Mouse (Mus musculus) CD4-positive naive resting alpha-beta T cell, adult 57 days (primary cell): Measurements from ENCODE around the gene Tmem181a. TPM values are rescaled to one million over a fixed set of nuclear protein-coding genes. Genes with fewer than 3 reads are reported as not detected.

Experiments
- total RNA-seq: library from RNA; stranded (reverse); gene quantifications from one replicate; pipeline ENCODE4 v1.2.4, GENCODE M21; 2023

Tmem181a gene
- 8.0 TPM for total RNA-seq

DNA sequence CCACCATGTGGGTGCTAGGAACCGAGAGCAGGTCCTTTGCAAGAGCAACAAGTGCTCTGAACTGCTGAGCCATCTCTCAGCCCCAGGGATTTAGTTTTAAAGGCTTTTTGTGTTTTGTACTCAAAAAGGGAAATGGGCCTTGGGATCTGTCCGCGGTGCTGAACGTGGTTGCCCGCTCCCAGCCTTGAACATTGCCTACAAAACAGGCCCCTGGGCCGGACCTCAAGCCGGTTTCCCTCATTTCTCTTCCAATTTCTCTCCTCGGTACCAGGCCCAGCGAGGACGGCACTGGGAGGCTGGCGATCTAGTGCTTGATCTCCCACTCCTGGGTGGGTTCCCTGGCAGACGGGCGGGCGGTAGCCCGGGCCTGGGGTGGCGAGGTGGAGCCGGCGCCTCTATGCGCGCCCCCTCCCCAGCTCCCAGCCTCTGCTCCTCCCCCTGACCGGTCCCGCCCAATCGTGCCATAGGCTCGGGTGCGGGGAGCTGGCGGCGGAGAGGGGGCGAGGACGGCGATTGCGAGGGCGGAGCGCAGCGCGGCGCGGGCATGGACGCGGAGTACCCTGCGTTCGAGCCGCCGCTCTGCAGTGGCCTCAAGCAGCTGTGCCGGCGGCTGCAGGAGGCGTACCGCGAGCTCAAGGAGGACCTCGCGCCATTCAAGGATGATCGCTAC lies at the start of gene Tmem181a:
TSS of gene Tmem181a (plus strand) at position 461 of the 670 bp plus-strand sequence.

DNA sequence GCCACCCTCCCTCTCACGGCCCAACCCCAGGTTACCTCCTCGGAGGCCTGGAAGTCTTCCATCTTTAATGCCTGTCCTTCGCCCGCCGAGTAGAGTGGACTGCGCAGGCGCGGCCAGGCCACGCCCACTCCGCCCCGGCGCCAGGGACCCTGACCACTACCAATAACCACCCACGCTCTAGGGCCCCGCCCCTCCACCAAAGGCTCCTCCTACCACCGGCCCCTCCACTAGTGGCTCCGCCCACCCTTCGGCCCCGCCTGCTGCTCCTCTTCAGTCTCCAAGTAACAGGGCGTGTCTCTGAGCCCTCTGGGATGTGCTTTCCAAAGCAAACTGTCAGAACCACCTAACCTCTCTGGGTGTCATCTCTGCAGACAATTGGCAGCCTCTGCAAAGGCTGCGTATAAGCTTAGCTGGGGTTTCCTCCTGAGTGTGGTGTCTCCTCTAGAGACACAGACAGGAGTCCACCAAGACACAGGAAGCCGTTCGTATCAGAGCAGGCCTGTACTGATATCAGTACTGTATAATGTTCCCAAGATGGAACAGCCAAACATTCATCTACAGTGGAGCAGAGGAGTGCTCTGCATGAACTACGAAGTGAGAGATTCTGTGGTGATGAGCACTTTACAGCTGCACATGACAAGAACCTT lies 60.8 kb downstream of the Tmem181a start, which contains the start of gene Dynlt1a:
TSS of gene Dynlt1a (minus strand) at position 162 of the 647 bp plus-strand sequence.

Other genes starting within 250 kb of the Tmem181a start
- 8.5 TPM for gene Serac1, start 177.1 kb upstream of the Tmem181a start, total RNA-seq
- gene Gtf2h5, start 177.1 kb upstream of the Tmem181a start, total RNA-seq, result 47.3 TPM
- 104 TPM for gene Tulp4, start 150.4 kb upstream of the Tmem181a start, total RNA-seq
- 8.1 TPM for gene Dynlt1a, start 60.6 kb downstream of the Tmem181a start, total RNA-seq
- gene Dynlt1b, start 173.3 kb downstream of the Tmem181a start, total RNA-seq, result 67.5 TPM